In the genomic region with DNA sequence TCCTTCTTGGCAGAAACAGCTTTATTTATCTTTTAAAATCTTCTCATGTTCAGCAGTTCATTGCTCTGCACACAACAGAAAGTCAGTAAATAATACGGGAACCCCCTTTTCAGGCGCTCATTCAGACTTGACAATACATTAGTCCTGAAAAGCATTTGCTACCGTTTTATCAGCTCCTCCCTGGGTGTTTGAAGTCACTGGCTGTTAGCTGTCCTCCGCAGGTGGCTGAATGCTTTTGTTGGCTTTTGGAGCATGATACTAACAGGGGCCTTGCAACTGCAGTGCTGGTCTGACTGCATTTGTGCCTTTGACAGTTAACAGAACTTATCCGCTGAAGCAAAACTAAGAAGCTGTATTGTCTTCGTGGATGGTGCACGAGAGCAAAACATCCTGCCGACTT, we compare ENCODE assay signal across 12 mouse cellular contexts.
DNase-seq lines count a peak whose midpoint lies in the region; ATAC-seq and TF ChIP-seq lines count a peak whose summit lies in the region.
"Had no signal": no experiment of that assay in that cellular context is flagged by ENCODE, and none has a peak within 500 bp of the region (broad histone marks: within the 10 kb centered on the region; RNA-seq: fewer than 3 reads in every experiment).

No protein-coding gene starts in this region.

- H3K4me3 ChIP-seq in forebrain, embryonic 11.5 days (ENCODE audit: low read depth, low read length): no peak overlapping the region
- no peak overlapping the region for H3K4me3 ChIP-seq in forebrain, embryonic 16.5 days (replicated peaks; ENCODE audit: low read length)
- H3K4me3 ChIP-seq in hindbrain, embryonic 11.5 days (ENCODE audit: low read depth, low read length): no peak overlapping the region
- H3K4me3 ChIP-seq in midbrain, postnatal 0 days (ENCODE audit: low read depth, low read length): no peak overlapping the region
- H3K4me3 ChIP-seq: limb, embryonic 15.5 days had no signal

- no peak for DNase-seq in forebrain, embryonic 11.5 days (ENCODE audit: low spot score)
- DNase-seq in R1 (ENCODE audit: low read depth, low spot score) (peak; percentile 22), MN1 (ENCODE audit: low spot score) (no peak)
- DNase-seq in hindbrain, embryonic 11.5 days (ENCODE audit: low spot score): peak; percentile 23
- DNase-seq in midbrain, postnatal 0 days (ENCODE audit: low spot score): peak; percentile 9
- no peak for DNase-seq in layer of hippocampus, postnatal 36 days
- no peak for DNase-seq in spleen, postnatal 4 days (ENCODE audit: low spot score in 2 of 2)
- DNase-seq: cerebellum, adult 8-10 months; gastrocnemius, postnatal 36 days; kidney, adult 9 months had no signal

- no peak overlapping the region for H3K9ac ChIP-seq in forebrain, embryonic 11.5 days (ENCODE audit: low read length)
- H3K9ac ChIP-seq in forebrain, embryonic 16.5 days (replicated peaks; ENCODE audit: low read depth, low read length): no peak overlapping the region
- no peak overlapping the region for H3K9ac ChIP-seq in hindbrain, embryonic 11.5 days (ENCODE audit: low read depth, low read length)
- H3K9ac ChIP-seq in midbrain, postnatal 0 days (replicated peaks; ENCODE audit: low read length, poor library complexity, severe bottlenecking): no peak overlapping the region
- H3K9ac ChIP-seq: limb, embryonic 15.5 days had no signal

- H3K4me2 ChIP-seq in forebrain, embryonic 11.5 days (ENCODE audit: low read depth, low read length, severe bottlenecking): no peak overlapping the region
- H3K4me2 ChIP-seq in forebrain, embryonic 16.5 days (ENCODE audit: low read length): no peak overlapping the region
- peak overlapping the region; percentile 13; the same call in 1 of the 2 replicates for H3K4me2 ChIP-seq in hindbrain, embryonic 11.5 days (replicated peaks; ENCODE audit: low read depth, low read length)
- peak overlapping the region; percentile 28 for H3K4me2 ChIP-seq in midbrain, postnatal 0 days (ENCODE audit: low read depth, low read length, poor library complexity, severe bottlenecking)
- H3K4me2 ChIP-seq: limb, embryonic 15.5 days had no signal

- no peaks in the 10 kb centered on the region for H3K4me1 ChIP-seq in forebrain, embryonic 11.5 days (replicated peaks; ENCODE audit: control insufficient read depth, insufficient read depth, low read length)
- H3K4me1 ChIP-seq in forebrain, embryonic 16.5 days (replicated peaks; ENCODE audit: control insufficient read depth, insufficient read depth, low read length): no peaks in the 10 kb centered on the region
- H3K4me1 ChIP-seq in hindbrain, embryonic 11.5 days (replicated peaks; ENCODE audit: control insufficient read depth, insufficient read depth, low read length): no peaks in the 10 kb centered on the region
- no peaks in the 10 kb centered on the region for H3K4me1 ChIP-seq in midbrain, postnatal 0 days (ENCODE audit: insufficient read depth, low read length)
- H3K4me1 ChIP-seq: limb, embryonic 15.5 days had no signal

- ATAC-seq in forebrain, embryonic 11.5 days (replicated peaks; ENCODE audit: low FRiP score): 0 out of 2 replicates have a peak, but pooled peaks have one; percentile 12
- ATAC-seq in forebrain, embryonic 16.5 days: no peak
- peak; percentile 14; the same call in 1 of the 2 replicates for ATAC-seq in hindbrain, embryonic 11.5 days (ENCODE audit: low FRiP score)
- no peak for ATAC-seq in midbrain, postnatal 0 days (ENCODE audit: low FRiP score)

- 8% methylated on average over 8 of the region's 8 CpGs for WGBS in forebrain, embryonic 11.5 days
- WGBS in forebrain, embryonic 16.5 days: 2% methylated on average over 8 of the region's 8 CpGs
- WGBS in hindbrain, embryonic 11.5 days: 9% methylated on average over 8 of the region's 8 CpGs
- 2% methylated on average over 8 of the region's 8 CpGs for WGBS in midbrain, postnatal 0 days

- H3K27ac ChIP-seq in forebrain, embryonic 11.5 days (ENCODE audit: low read depth, low read length): no peak overlapping the region
- H3K27ac ChIP-seq in forebrain, embryonic 16.5 days (ENCODE audit: low read length): no peak overlapping the region
- H3K27ac ChIP-seq in hindbrain, embryonic 11.5 days (ENCODE audit: low read depth, low read length): no peak overlapping the region
- H3K27ac ChIP-seq in midbrain, postnatal 0 days (ENCODE audit: low read depth, low read length): no peak overlapping the region
- H3K27ac ChIP-seq: limb, embryonic 15.5 days had no signal

- H3K9me3 ChIP-seq in forebrain, embryonic 11.5 days (ENCODE audit: control insufficient read depth, low read length): no peaks in the 10 kb centered on the region
- H3K9me3 ChIP-seq in forebrain, embryonic 16.5 days (ENCODE audit: control insufficient read depth, low read length): no peaks in the 10 kb centered on the region
- no peaks in the 10 kb centered on the region for H3K9me3 ChIP-seq in hindbrain, embryonic 11.5 days (ENCODE audit: control insufficient read depth, low read length)
- no peaks in the 10 kb centered on the region for H3K9me3 ChIP-seq in midbrain, postnatal 0 days (ENCODE audit: low read length)
- H3K9me3 ChIP-seq: limb, embryonic 15.5 days had no signal

- no peaks in the 10 kb centered on the region for H3K27me3 ChIP-seq in forebrain, embryonic 11.5 days (ENCODE audit: control insufficient read depth, insufficient read depth, low read length)
- no peaks in the 10 kb centered on the region for H3K27me3 ChIP-seq in forebrain, embryonic 16.5 days (replicated peaks; ENCODE audit: control insufficient read depth, insufficient read depth, low read length)
- no peaks in the 10 kb centered on the region for H3K27me3 ChIP-seq in hindbrain, embryonic 11.5 days (ENCODE audit: control insufficient read depth, insufficient read depth, low read length)
- no peaks in the 10 kb centered on the region for H3K27me3 ChIP-seq in midbrain, postnatal 0 days (ENCODE audit: insufficient read depth, low read length)
- H3K27me3 ChIP-seq: limb, embryonic 15.5 days had no signal

- H3K36me3 ChIP-seq in forebrain, embryonic 11.5 days (ENCODE audit: control insufficient read depth, insufficient read depth, low read length): no peaks in the 10 kb centered on the region
- no peaks in the 10 kb centered on the region for H3K36me3 ChIP-seq in forebrain, embryonic 16.5 days (ENCODE audit: control insufficient read depth, insufficient read depth)
- H3K36me3 ChIP-seq in hindbrain, embryonic 11.5 days (ENCODE audit: control insufficient read depth, insufficient read depth, low read length): no peaks in the 10 kb centered on the region
- no peaks in the 10 kb centered on the region for H3K36me3 ChIP-seq in midbrain, postnatal 0 days (ENCODE audit: insufficient read depth, low read length)
- H3K36me3 ChIP-seq: limb, embryonic 15.5 days had no signal

- no peak for TF ChIP-seq CTCF in midbrain, postnatal 0 days (IDR thresholded peaks at IDR 0.05)

Comparison
In these comparisons a context has a peak if more than half of its experiments do, and no peak if none do; other contexts are left out.
1. ATAC-seq: peak in forebrain, embryonic 11.5 days (single experiment) and hindbrain, embryonic 11.5 days (single experiment); none in forebrain, embryonic 16.5 days (single experiment) and midbrain, postnatal 0 days (single experiment).
2. DNase-seq: peak in R1 (single experiment), hindbrain, embryonic 11.5 days (single experiment) and midbrain, postnatal 0 days (single experiment); none in forebrain, embryonic 11.5 days (single experiment), layer of hippocampus, postnatal 36 days (0 of 2), MN1 (single experiment) and spleen, postnatal 4 days (0 of 2).
3. H3K4me2 ChIP-seq: peak in hindbrain, embryonic 11.5 days (single experiment) and midbrain, postnatal 0 days (single experiment); none in forebrain, embryonic 11.5 days (single experiment) and forebrain, embryonic 16.5 days (single experiment).